Mouse (Mus musculus) small intestine, adult 2 months (tissue): ENCODE measurements around the gene Tbc1d5.

Experiments
- CTCF ChIP-seq: fragments of 200-500 bp; IDR thresholded peaks from 2 replicates; pipeline ENCODE4 v1.5.1; 2012; ENCODE audit warnings: low read depth, mild to moderate bottlenecking, control low read depth, inconsistent platforms, low read length, moderate library complexity, mixed read lengths; ENCODE audit not compliant: insufficient replicate concordance, insufficient read length; ENCODE audit errors: extremely low read depth
- POLR2A ChIP-seq: fragments of 200-500 bp; IDR thresholded peaks from 2 replicates; pipeline ENCODE4 v1.6.1; 2012; ENCODE audit warnings: low read depth, mild to moderate bottlenecking, control low read depth, inconsistent platforms, low read length, moderate library complexity

DNA sequence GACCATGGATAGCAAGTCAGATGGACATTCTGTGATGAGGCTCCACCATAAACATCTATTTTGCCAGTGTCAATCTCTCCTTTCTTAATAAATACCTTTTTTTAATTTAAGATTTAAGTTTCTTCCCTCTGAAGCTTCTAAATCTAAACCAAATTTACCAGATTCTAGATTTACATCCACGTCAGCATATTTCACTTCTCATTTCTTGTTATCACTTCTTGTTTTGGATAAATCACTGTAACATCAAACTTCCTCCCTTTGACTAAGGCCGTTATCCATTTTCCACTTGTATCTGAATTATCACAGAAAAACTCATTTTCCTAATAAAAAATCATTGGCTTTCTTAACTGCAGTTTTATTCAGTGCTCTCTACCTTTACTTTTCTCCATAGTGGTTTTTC lies 30.4 kb upstream of the Tbc1d5 start:
- TF ChIP-seq CTCF, result no peak
- no peak for TF ChIP-seq POLR2A
